Mouse (Mus musculus) hindbrain, embryonic 16.5 days (tissue): ENCODE measurements around the gene Astn2. TPM values are rescaled to one million over a fixed set of nuclear protein-coding genes. Genes with fewer than 3 reads are reported as not detected.

Experiments used
- ATAC-seq: fragments of 200-750 bp; cut with Nextera tagmentation; 2 replicates; pipeline ENCODE4 v1.8.0; 2017; ENCODE audit warnings: moderate TSS enrichment, moderate library complexity
- H3K27ac ChIP-seq: fragments of 300-500 bp; sonication (generic); 2 replicates; pipeline ENCODE4 v1.5.1; 2014; ENCODE audit warnings: low read depth, mild to moderate bottlenecking, control low read depth, low read length, moderate library complexity
- H3K27me3 ChIP-seq: fragments of 300-500 bp; sonication (generic); replicated peaks from 2 replicates; pipeline ENCODE4 v1.6.1; 2014; ENCODE audit warnings: low read length; ENCODE audit not compliant: control insufficient read depth, insufficient read depth
- H3K36me3 ChIP-seq: fragments of 300-500 bp; sonication (generic); 2 replicates; pipeline ENCODE4 v1.6.1; 2014; ENCODE audit warnings: mild to moderate bottlenecking, low read length, moderate library complexity, mixed read lengths; ENCODE audit not compliant: control insufficient read depth, insufficient read depth
- H3K4me1 ChIP-seq: fragments of 300-500 bp; sonication (generic); 2 replicates; pipeline ENCODE4 v1.6.1; 2014; ENCODE audit warnings: low read depth, low read length; ENCODE audit not compliant: control insufficient read depth, insufficient read depth
- H3K4me2 ChIP-seq: fragments of 300-500 bp; sonication (generic); 2 replicates; pipeline ENCODE4 v1.6.1; 2014; ENCODE audit warnings: mild to moderate bottlenecking, low read length, control low read depth, moderate library complexity
- H3K4me3 ChIP-seq: fragments of 300-500 bp; sonication (generic); 2 replicates; pipeline ENCODE4 v1.5.1; 2014; ENCODE audit warnings: mild to moderate bottlenecking, low read length, control low read depth, moderate library complexity
- H3K9ac ChIP-seq: fragments of 300-500 bp; sonication (generic); 2 replicates; pipeline ENCODE4 v1.6.1; 2014; ENCODE audit warnings: low read depth, mild to moderate bottlenecking, control low read depth, low read length, moderate library complexity
- H3K9me3 ChIP-seq: fragments of 300-500 bp; sonication (generic); 2 replicates; pipeline ENCODE4 v1.6.1; 2014; ENCODE audit warnings: mild to moderate bottlenecking, low read length, moderate library complexity; ENCODE audit not compliant: control insufficient read depth
- WGBS: fragments of 180-500 bp; shearing (Covaris S2); extraction: QIAGEN DNeasy Blood & Tissue Kit; methylation state at CpG from one replicate; pipeline ENCODE4 v1.1.7; 2014; 5-methylcytosine and 5-hydroxymethylcytosine counted together
- polyA plus RNA-seq: library from polyadenylated mRNA; unstranded; fragments of >200 nt; fragmentation: Nextera tagmentation; extraction: Ambion mirVana; gene quantifications from 2 replicates; pipeline ENCODE4 v1.2.1, GENCODE M21; 2015

Astn2 gene
- polyA plus RNA-seq, 1 experiment from 2014 or later = 0.94 TPM

GRCm38 (mm10) chr4:65947141-65947649 lies 457.2 kb downstream of the Astn2 start:
- no peak for ATAC-seq
- WGBS = 97% methylated on average over 3 of the region's 3 CpGs

DNA sequence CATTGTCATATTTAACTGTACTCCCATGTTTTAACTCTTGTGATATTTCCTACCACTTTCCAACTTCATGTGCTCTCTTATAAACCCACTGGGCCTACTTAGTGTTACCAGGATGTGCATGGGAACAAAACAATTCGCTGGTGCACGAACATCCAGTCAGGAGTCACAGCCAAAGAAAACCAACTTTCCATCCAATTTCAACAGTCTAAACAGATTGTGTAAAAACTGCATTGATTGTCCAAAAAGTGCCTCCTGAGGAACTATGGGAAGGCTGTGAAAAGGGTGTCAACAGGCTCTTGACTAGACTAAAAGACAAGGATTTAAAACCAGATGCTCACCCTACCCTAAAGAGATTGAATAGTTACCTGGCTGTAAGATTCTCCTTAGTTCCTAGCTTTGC lies 458.4 kb downstream of the Astn2 start:
- no peaks in the 10 kb centered on the region for H3K9me3 ChIP-seq

More at GRCm38 (mm10) chr4:65947141-65947649, 457.2 kb downstream of the Astn2 start:
- Histone ChIP-seq H3K36me3 (no peaks in the 10 kb centered on the region), H3K4me3 (no peak overlapping the region), H3K9ac (no peak overlapping the region), H3K9me3 (no peaks in the 10 kb centered on the region), H3K4me2 (no peak overlapping the region), H3K27ac (no peak overlapping the region), H3K27me3 (no peaks in the 10 kb centered on the region), H3K4me1 (no peaks in the 10 kb centered on the region)

DNA sequence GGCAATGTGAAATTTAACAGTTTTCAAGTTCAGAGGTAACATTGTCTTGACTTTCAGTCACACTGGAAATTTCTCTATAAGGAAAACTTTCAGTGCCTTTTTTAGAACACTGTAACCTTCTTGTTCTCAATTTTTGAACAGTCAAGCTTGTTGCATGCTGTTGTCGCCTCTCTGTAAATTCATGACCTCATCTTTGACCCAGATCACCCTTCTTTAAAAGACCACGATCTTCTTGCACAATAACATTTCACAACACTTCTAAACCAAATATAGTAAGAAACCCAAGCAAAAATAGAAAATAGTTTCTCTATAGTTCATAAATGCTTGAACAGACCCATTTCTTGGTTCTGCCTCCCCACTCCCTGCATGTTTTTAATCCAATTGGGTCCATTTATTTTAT lies 473.5 kb downstream of the Astn2 start:
- WGBS = 88% methylated on average over 2 of the region's 2 CpGs

More for the DNA sequence above, 458.4 kb downstream of the Astn2 start:
- H3K4me1 ChIP-seq = no peaks in the 10 kb centered on the region
- H3K4me2 ChIP-seq = no peak overlapping the region
- no peaks in the 10 kb centered on the region for H3K36me3 ChIP-seq
- no peak overlapping the region for H3K4me3 ChIP-seq
- no peak overlapping the region for H3K9ac ChIP-seq
- 88% methylated on average over 2 of the region's 2 CpGs for WGBS
- no peak for ATAC-seq
- H3K27me3 ChIP-seq = no peaks in the 10 kb centered on the region
- H3K27ac ChIP-seq = no peak overlapping the region

DNA sequence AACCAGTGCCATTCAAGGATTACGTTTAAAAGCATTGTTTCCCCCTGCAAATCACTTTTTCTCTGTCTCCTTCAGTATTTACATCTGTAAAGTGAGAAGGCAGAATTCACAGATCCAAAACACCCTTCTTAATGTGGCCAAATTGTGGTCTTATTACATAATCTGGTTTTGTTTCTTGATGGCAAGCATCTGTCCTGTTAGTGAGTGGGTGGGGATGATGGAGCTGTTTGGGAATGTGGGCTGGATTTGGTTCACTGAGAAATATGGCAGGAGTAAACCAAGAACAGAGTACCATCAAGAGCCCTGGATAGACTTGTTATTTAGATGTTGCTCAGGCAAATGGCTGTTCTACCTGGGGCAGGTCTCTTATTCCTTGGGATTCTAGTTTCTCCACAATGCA lies 484.1 kb downstream of the Astn2 start:
- no peak overlapping the region for H3K27ac ChIP-seq
- no peak overlapping the region for H3K9ac ChIP-seq
- H3K9me3 ChIP-seq = no peaks in the 10 kb centered on the region
- H3K4me1 ChIP-seq = no peaks in the 10 kb centered on the region
- ATAC-seq = no peak
- H3K4me2 ChIP-seq = no peak overlapping the region
- H3K36me3 ChIP-seq = no peaks in the 10 kb centered on the region
- H3K4me3 ChIP-seq = no peak overlapping the region
- H3K27me3 ChIP-seq = no peaks in the 10 kb centered on the region
- WGBS = 72% methylated on average over 1 of the region's 1 CpGs

More for the DNA sequence above, 473.5 kb downstream of the Astn2 start:
- no peak for ATAC-seq
- no peak overlapping the region for H3K9ac ChIP-seq
- H3K4me2 ChIP-seq = no peak overlapping the region
- H3K4me1 ChIP-seq = no peaks in the 10 kb centered on the region
- H3K9me3 ChIP-seq = no peaks in the 10 kb centered on the region
- no peaks in the 10 kb centered on the region for H3K27me3 ChIP-seq
- no peaks in the 10 kb centered on the region for H3K36me3 ChIP-seq
- no peak overlapping the region for H3K27ac ChIP-seq
- no peak overlapping the region for H3K4me3 ChIP-seq

DNA sequence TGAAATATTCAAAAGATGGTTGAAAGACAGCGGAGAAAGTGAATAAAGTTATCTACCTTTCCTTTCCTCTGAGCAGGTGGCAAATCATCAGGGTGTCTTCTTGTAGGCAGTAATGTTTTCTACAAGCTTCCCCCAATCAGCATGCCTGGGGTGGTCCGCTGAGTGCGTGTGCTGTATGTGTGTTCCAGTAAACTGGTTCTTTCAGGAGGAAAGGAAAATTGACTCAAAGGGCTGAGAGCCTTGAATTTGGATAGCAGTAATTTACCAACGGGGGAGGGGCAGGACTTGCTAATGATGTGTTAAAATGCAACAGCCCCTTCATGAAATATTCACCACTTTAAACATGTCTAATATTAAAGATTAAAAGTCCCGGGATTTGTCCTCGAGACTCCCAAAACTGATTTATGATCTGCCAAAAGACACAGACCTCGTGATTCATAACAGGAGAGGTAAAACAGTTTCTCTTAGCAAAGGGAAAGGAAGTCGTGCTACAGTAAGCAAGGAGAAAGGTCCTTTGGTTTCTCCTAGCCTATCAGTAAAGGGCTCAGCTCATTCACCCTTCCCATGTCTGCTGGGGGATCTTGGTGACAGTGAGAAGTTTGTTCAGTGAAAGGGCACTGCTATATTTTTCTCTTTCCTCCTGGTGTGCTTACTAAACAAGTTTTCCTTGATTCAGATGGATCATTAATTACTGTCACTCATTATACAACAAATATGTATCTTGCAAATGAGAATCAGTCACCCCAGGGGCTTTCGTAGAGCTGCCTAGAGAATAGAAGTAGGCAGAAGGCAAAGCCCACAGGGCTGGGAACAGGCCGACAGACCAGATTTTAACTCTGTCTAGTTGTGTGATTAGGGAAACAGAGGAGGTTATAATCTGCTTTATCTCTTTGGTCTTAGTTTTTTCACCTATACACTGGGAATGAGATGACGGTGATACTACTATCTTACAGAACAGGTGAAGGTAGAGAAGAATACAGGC lies 488.1 kb downstream of the Astn2 start:
- 50% methylated on average over 11 of the region's 11 CpGs for WGBS
- Histone ChIP-seq H3K4me1 (no peaks in the 10 kb centered on the region), H3K9me3 (no peaks in the 10 kb centered on the region), H3K36me3 (no peaks in the 10 kb centered on the region), H3K27me3 (no peaks in the 10 kb centered on the region), H3K4me2 (no peak overlapping the region), H3K4me3 (no peak overlapping the region), H3K9ac (no peak overlapping the region), H3K27ac (no peak overlapping the region)
- ATAC-seq = peak; percentile 56; the same call in 1 of the 2 replicates

- Histone ChIP-seq H3K36me3 (no peaks in the 10 kb centered on the region), H3K27me3 (no peaks in the 10 kb centered on the region), H3K4me2 (no peak overlapping the region), H3K9me3 (no peaks in the 10 kb centered on the region), H3K9ac (no peak overlapping the region), H3K27ac (no peak overlapping the region), H3K4me1 (peaks cover 8% of the 10 kb centered on the region), H3K4me3 (no peak overlapping the region)
- no peak for ATAC-seq
- WGBS = 79% methylated on average over 8 of the region's 8 CpGs
Measured at GRCm38 (mm10) chr4:65912247-65912942, 492.0 kb downstream of the Astn2 start.

DNA sequence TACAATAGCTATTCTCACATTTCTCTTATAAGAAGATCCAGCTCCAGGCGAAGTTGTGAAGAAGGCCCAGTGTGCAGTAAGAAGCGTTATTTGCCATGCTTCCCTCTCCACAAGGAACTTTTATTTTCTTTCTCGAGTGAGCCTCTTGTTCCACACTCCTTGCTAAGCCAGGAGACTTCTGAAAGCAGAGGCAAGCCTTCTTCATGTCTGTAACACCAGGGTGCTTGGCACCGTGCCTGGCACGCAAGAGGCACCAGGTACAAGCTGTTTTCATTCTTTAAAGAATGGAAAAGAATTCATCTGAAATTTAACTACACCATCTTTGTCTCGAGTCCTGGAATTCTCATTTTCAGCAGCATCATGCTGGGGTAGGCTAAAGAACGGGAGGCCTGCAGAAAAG lies 496.8 kb downstream of the Astn2 start:
- Histone ChIP-seq H3K27ac (no peak overlapping the region), H3K4me3 (no peak overlapping the region), H3K36me3 (no peaks in the 10 kb centered on the region), H3K9me3 (no peaks in the 10 kb centered on the region), H3K27me3 (no peaks in the 10 kb centered on the region), H3K4me1 (peaks cover 8% of the 10 kb centered on the region), H3K4me2 (no peak overlapping the region), H3K9ac (no peak overlapping the region)
- no peak for ATAC-seq
- WGBS = 42% methylated on average over 7 of the region's 7 CpGs

DNA sequence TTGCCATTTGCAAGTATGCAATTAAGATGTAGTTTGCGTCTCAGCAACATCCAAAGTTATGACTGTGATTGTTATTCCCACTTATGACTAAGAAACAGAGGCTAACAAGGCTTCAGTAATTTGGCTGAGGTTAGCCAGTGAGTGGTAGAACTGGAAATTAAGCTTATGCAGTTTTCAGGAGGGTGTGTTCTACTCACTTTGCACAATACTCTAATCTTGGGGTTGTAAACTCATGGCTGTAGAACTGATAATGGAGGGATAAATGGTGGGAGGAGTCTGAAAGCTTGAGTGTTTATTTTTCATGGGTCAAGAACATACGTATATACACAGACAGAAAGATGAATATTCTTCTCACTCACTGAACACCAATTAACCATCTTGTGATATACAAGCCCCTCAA lies 499.4 kb downstream of the Astn2 start:
- Histone ChIP-seq H3K27me3 (no peaks in the 10 kb centered on the region), H3K4me2 (no peak overlapping the region), H3K27ac (no peak overlapping the region), H3K4me1 (peaks cover 8% of the 10 kb centered on the region), H3K9me3 (no peaks in the 10 kb centered on the region), H3K36me3 (no peaks in the 10 kb centered on the region), H3K4me3 (no peak overlapping the region), H3K9ac (no peak overlapping the region)
- 83% methylated on average over 2 of the region's 2 CpGs for WGBS
- ATAC-seq = no peak
